Mouse (Mus musculus) spleen, adult 2 months (tissue): Measurements from ENCODE around the gene Lama4.

Source experiments
- CTCF ChIP-seq: fragments of 200-500 bp; IDR thresholded peaks from 2 replicates; pipeline ENCODE4 v1.5.1; 2011; ENCODE audit warnings: mild to moderate bottlenecking, inconsistent platforms; ENCODE audit not compliant: insufficient read depth, insufficient read length, insufficient replicate concordance; ENCODE audit errors: extremely low read depth
- POLR2A ChIP-seq: fragments of 200-500 bp; IDR thresholded peaks from 2 replicates; pipeline ENCODE4 v1.6.1; 2011; ENCODE audit warnings: low read depth, low read length, inconsistent platforms

GRCm38 (mm10) chr10:39096981-39097380 is 131.7 kb downstream of the Lama4 start:
- 0 out of 2 replicates have a peak, but pooled peaks have one; percentile 1 for TF ChIP-seq CTCF
- TF ChIP-seq POLR2A = no peak
